Mouse (Mus musculus): ENCODE measurements around the gene Slc35f4.

DNA sequence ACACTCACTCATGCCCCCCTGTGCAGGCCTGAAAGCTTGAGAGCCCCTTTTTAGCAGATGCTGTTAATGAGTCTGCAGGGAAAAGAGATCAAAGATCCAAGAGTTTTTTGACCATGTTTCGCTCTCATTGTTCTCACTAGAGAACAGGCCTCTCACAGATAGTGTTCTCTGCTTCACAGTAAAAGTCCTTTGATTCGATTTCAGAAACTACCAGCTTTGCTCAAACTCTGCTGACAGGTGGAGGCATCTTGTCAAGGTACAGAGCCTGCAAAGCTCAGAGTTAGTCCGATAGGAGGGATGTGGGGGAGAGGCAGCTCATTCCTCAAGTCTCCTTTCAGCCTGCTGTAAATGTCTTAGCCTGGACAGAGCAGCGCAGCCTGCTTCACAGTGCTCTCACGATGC, 209.4 kb downstream of the Slc35f4 start:
- TF ChIP-seq CTCF (IDR thresholded peaks at IDR 0.05) (no peak), EP300 (IDR thresholded peaks at IDR 0.05) (no peak)

Measured in lung, postnatal 0 days (tissue).